Mouse (Mus musculus) adrenal gland, postnatal 4 days (tissue): Measurements from ENCODE around the gene Gm28557. TPM values are rescaled to one million over a fixed set of nuclear protein-coding genes. Genes with fewer than 3 reads are reported as not detected.

ENCODE experiments used
- total RNA-seq, 2 experiments: library from RNA; stranded (reverse); gene quantifications; 2 replicates each; pipeline ENCODE4 v1.2.3; 2021

Gene Gm28557
- total RNA-seq, 2 experiments from 2014 or later = 3.3 to 3.8 TPM

Other genes with a start within 250 kb of the Gm28557 start
- 1 to 10 TPM; 1.3 to 1.6 TPM for gene Gm10767, start 203.7 kb downstream of the Gm28557 start, total RNA-seq
- 1 to 10 TPM; 2.8 to 2.9 TPM for gene Zfp712, start 47.4 kb downstream of the Gm28557 start, total RNA-seq
- 1 to 10 TPM; 1.6 to 2.1 TPM for gene Zfp708, start 10.6 kb downstream of the Gm28557 start, total RNA-seq
- gene Rslcan18, start 7.7 kb upstream of the Gm28557 start, total RNA-seq = under 1 TPM; 0.22 to 0.31 TPM
- 1 to 10 TPM; 6.5 to 7.4 TPM for gene Zfp759, start 13.1 kb upstream of the Gm28557 start, total RNA-seq
- 1 to 10 TPM; 7.5 to 9.3 TPM for gene Rsl1, start 64.6 kb upstream of the Gm28557 start, total RNA-seq
- 1 to 10 TPM; 3.1 to 3.6 TPM for gene Zfp455, start 85.9 kb upstream of the Gm28557 start, total RNA-seq
- gene Zfp458, start 169.9 kb upstream of the Gm28557 start, total RNA-seq = 1 to 10 TPM; 6.2 to 6.9 TPM
- 1 to 10 TPM; 3.2 to 3.9 TPM for gene Zfp457, start 197.9 kb upstream of the Gm28557 start, total RNA-seq
- 1 to 10 TPM; 5.0 to 5.1 TPM for gene Zfp595, start 224.0 kb upstream of the Gm28557 start, total RNA-seq